Mouse (Mus musculus) kidney, embryonic 14.5 days (tissue): ENCODE data around the gene Dclk3. TPM values are rescaled to one million over a fixed set of nuclear protein-coding genes. Genes with fewer than 3 reads are reported as not detected.

Experiments used
- ATAC-seq: fragments of 200-750 bp; cut with Nextera tagmentation; 2 replicates; pipeline ENCODE4 v1.8.0; 2017; ENCODE audit warnings: moderate number of reproducible peaks, mild to moderate bottlenecking, moderate TSS enrichment, moderate library complexity; ENCODE audit not compliant: low FRiP score, low TSS enrichment
- H3K27ac ChIP-seq: fragments of 300-500 bp; sonication (generic); 2 replicates; pipeline ENCODE4 v1.5.1; 2014; ENCODE audit warnings: low read depth, mild to moderate bottlenecking, low read length, moderate library complexity, mixed read lengths
- H3K27me3 ChIP-seq: fragments of 300-500 bp; sonication (generic); 2 replicates; pipeline ENCODE4 v1.6.1; 2014; ENCODE audit warnings: mild to moderate bottlenecking, low read length; ENCODE audit not compliant: control insufficient read depth, insufficient read depth
- H3K36me3 ChIP-seq: fragments of 300-500 bp; sonication (generic); 2 replicates; pipeline ENCODE4 v1.6.1; 2014; ENCODE audit warnings: low read length, mixed read lengths; ENCODE audit not compliant: control insufficient read depth, insufficient read depth
- H3K4me1 ChIP-seq: fragments of 300-500 bp; sonication (generic); 2 replicates; pipeline ENCODE4 v1.6.1; 2014; ENCODE audit warnings: low read length, mixed read lengths; ENCODE audit not compliant: control insufficient read depth, insufficient read depth
- H3K4me2 ChIP-seq: fragments of 300-500 bp; sonication (generic); replicated peaks from 2 replicates; pipeline ENCODE4 v1.6.1; 2014; ENCODE audit warnings: low read depth, mild to moderate bottlenecking, low read length
- H3K4me3 ChIP-seq: fragments of 300-500 bp; sonication (generic); 2 replicates; pipeline ENCODE4 v1.5.1; 2014; ENCODE audit warnings: mild to moderate bottlenecking, low read length
- H3K9ac ChIP-seq: fragments of 300-500 bp; sonication (generic); 2 replicates; pipeline ENCODE4 v1.6.1; 2014; ENCODE audit warnings: low read depth, mild to moderate bottlenecking, low read length, moderate library complexity
- H3K9me3 ChIP-seq: fragments of 300-500 bp; sonication (generic); 2 replicates; pipeline ENCODE4 v1.6.1; 2016; ENCODE audit warnings: low read length; ENCODE audit not compliant: control insufficient read depth
- WGBS: fragments of 180-500 bp; shearing (Covaris S2); extraction: QIAGEN DNeasy Blood & Tissue Kit; methylation state at CpG from one replicate; pipeline ENCODE4 v1.1.7; 2014; 5-methylcytosine and 5-hydroxymethylcytosine counted together
- polyA plus RNA-seq: library from polyadenylated mRNA; unstranded; fragments of >200 nt; fragmentation: Nextera tagmentation; extraction: Ambion mirVana; gene quantifications from 2 replicates; pipeline ENCODE4 v1.2.1, GENCODE M21; 2014

Gene Dclk3
- polyA plus RNA-seq, result 1.0 and 2.0 TPM in 2 replicates

- Histone ChIP-seq H3K4me3 (peak within 1 kb of the TSS; percentile 49), H3K4me2 (peak within 1 kb of the TSS; percentile 83), H3K27ac (no peak within 1 kb of the TSS), H3K4me1 (no peaks in the 10 kb centered on the region), H3K36me3 (no peaks in the 10 kb centered on the region), H3K9me3 (no peaks in the 10 kb centered on the region), H3K9ac (peak within 1 kb of the TSS; percentile 55; the same call in 1 of the 2 replicates), H3K27me3 (peaks cover 17% of the 10 kb centered on the region)
- WGBS, result 2% methylated on average over 54 of the region's 57 CpGs
- ATAC-seq, result peak; percentile 89
Measured at GRCm38 (mm10) chr9:111438904-111439835, at the start of gene Dclk3. Gene Dclk3 (plus strand): TSS chr9:111439081.

- Histone ChIP-seq H3K4me3 (no peak overlapping the region), H3K9ac (no peak overlapping the region), H3K27ac (no peak overlapping the region), H3K9me3 (no peaks in the 10 kb centered on the region), H3K4me2 (no peak overlapping the region), H3K27me3 (no peaks in the 10 kb centered on the region), H3K4me1 (0 out of 2 replicates have a peak, but pooled peaks cover 2% of the 10 kb centered on the region), H3K36me3 (no peaks in the 10 kb centered on the region)
- ATAC-seq, result no peak
- WGBS, result 85% methylated on average over 9 of the region's 9 CpGs
Measured at GRCm38 (mm10) chr9:111390016-111390415, 48.9 kb upstream of the Dclk3 start.

DNA sequence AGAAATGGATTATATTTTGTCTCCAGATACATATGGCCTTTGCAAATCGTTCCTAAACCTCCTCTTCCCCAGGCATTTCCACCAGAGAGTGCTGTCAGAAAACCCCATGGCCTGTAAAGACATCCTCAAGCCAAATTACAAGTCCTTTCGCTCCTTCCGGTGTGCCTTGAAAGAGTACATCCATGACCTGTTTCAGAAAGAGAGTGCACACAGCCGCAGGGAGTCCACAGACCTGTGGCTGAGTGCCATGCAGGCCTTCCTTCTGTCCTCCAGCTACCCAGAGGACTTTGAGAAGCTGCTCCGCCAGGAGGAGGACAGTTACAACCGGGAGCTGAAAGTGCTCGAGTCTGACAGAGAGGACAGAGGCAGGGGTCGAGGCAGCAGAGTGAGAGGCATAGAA is 47.8 kb upstream of the Dclk3 start:
- WGBS, result 81% methylated on average over 8 of the region's 8 CpGs
- Histone ChIP-seq H3K4me1 (no peaks in the 10 kb centered on the region), H3K27me3 (no peaks in the 10 kb centered on the region), H3K27ac (no peak overlapping the region), H3K36me3 (no peaks in the 10 kb centered on the region), H3K4me3 (no peak overlapping the region), H3K9ac (no peak overlapping the region), H3K9me3 (no peaks in the 10 kb centered on the region), H3K4me2 (no peak overlapping the region)
- ATAC-seq, result no peak

DNA sequence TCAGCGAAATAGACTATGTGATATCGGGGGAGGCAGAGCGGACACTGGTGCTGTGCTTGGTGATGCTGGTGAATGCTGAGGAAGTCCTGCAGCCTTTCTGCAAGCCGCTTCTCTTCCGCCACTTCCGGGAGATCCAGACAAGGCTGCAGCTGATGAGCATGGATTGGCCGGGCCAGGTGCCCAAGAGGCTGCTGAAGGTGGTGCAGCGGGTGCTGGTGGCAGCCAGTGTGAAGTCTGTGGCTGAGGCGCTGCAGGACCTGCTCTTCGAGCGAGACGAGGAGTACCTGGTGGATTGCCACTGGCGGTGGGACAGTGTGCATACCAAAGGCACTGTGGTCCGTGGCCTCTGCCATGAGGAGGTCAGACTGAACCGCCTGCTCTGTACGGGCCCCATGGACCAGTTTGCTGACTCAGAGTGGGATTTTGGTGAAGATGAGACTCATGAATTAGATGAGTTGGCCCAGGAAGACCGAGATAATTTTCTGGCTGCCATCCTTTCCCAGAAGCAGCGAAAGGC is 46.9 kb upstream of the Dclk3 start:
- H3K4me2 ChIP-seq, result no peak overlapping the region
- H3K9me3 ChIP-seq, result no peaks in the 10 kb centered on the region
- WGBS, result 87% methylated on average over 18 of the region's 18 CpGs
- H3K36me3 ChIP-seq, result no peaks in the 10 kb centered on the region
- no peak overlapping the region for H3K9ac ChIP-seq
- no peaks in the 10 kb centered on the region for H3K27me3 ChIP-seq
- H3K4me3 ChIP-seq, result no peak overlapping the region
- ATAC-seq, result no peak
- no peak overlapping the region for H3K27ac ChIP-seq
- no peaks in the 10 kb centered on the region for H3K4me1 ChIP-seq

DNA sequence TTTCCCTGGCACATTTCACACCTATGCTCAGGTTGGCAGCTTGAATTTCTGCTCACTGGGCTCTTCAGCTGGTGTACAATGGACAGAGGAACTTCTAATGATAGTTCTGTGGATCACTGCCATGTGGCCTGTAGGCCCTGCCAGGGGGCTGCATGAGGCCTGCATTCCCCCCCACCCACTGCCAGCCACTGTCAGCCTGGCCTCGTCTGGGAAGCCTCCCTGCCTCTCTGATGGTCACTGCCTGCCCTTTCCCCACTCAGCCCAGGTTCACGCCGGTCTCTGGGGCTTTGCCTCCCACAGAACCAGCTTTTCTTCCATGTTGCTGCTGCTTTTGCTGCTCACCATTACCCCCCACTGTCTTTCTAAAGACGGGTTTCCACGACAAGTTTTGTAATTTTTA is 43.6 kb upstream of the Dclk3 start:
- Histone ChIP-seq H3K4me3 (no peak overlapping the region), H3K4me2 (no peak overlapping the region), H3K27me3 (no peaks in the 10 kb centered on the region), H3K9me3 (no peaks in the 10 kb centered on the region), H3K4me1 (no peaks in the 10 kb centered on the region), H3K27ac (no peak overlapping the region), H3K36me3 (no peaks in the 10 kb centered on the region), H3K9ac (no peak overlapping the region)
- WGBS, result 81% methylated on average over 5 of the region's 5 CpGs
- ATAC-seq, result no peak

DNA sequence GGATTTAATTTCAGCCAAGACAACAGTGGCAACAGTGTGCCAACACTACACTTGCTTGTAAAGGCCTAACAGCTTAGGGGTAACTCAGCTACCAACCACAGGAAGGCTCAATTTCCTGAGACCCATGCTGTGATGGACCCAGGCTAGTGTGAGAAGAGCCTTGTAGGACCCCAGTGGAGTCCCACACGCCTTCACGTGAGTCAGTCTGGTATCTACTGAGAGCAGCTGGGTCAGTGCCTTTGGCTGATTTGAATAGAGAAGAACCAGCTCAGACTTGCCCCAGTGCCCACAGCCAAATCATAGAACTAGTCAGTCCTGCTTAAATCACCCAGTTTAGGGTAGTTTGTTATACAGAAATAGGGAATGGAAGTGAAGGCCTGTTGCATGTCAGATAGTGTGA is 40.8 kb upstream of the Dclk3 start:
- Histone ChIP-seq H3K36me3 (no peaks in the 10 kb centered on the region), H3K27ac (no peak overlapping the region), H3K4me3 (no peak overlapping the region), H3K4me1 (no peaks in the 10 kb centered on the region), H3K4me2 (no peak overlapping the region), H3K9ac (no peak overlapping the region), H3K27me3 (no peaks in the 10 kb centered on the region), H3K9me3 (no peaks in the 10 kb centered on the region)
- ATAC-seq, result no peak
- 83% methylated on average over 2 of the region's 2 CpGs for WGBS

GRCm38 (mm10) chr9:111400089-111400488 is 38.8 kb upstream of the Dclk3 start:
- Histone ChIP-seq H3K27ac (no peak overlapping the region), H3K4me2 (no peak overlapping the region), H3K9ac (no peak overlapping the region), H3K9me3 (no peaks in the 10 kb centered on the region), H3K27me3 (no peaks in the 10 kb centered on the region), H3K4me3 (no peak overlapping the region), H3K36me3 (no peaks in the 10 kb centered on the region), H3K4me1 (no peaks in the 10 kb centered on the region)
- WGBS, result 74% methylated on average over 4 of the region's 4 CpGs
- ATAC-seq, result no peak

- Histone ChIP-seq H3K27me3 (no peaks in the 10 kb centered on the region), H3K4me3 (no peak overlapping the region), H3K4me1 (no peaks in the 10 kb centered on the region), H3K27ac (no peak overlapping the region), H3K9ac (no peak overlapping the region), H3K36me3 (no peaks in the 10 kb centered on the region), H3K9me3 (no peaks in the 10 kb centered on the region), H3K4me2 (no peak overlapping the region)
- WGBS, result 84% methylated on average over 4 of the region's 4 CpGs
- ATAC-seq, result no peak
Measured at GRCm38 (mm10) chr9:111403159-111403558, 35.7 kb upstream of the Dclk3 start.

GRCm38 (mm10) chr9:111404346-111405079 is 34.4 kb upstream of the Dclk3 start:
- Histone ChIP-seq H3K4me1 (no peaks in the 10 kb centered on the region), H3K27me3 (no peaks in the 10 kb centered on the region), H3K36me3 (no peaks in the 10 kb centered on the region), H3K4me3 (no peak overlapping the region), H3K4me2 (no peak overlapping the region), H3K27ac (no peak overlapping the region), H3K9me3 (no peaks in the 10 kb centered on the region), H3K9ac (no peak overlapping the region)
- ATAC-seq, result no peak
- 85% methylated on average over 12 of the region's 12 CpGs for WGBS
